Mouse (Mus musculus) brain, adult 2 months (tissue): ENCODE measurements around the gene Rsad1.

Experiments used
- DNase-seq: peaks from one replicate; pipeline ENCODE4 v3.0.0; 2011; ENCODE audit warnings: low read depth, low spot score

The Rsad1 gene

GRCm38 (mm10) chr11:94548041-94548784 lies 842 bp downstream of the Rsad1 start:
- peak; percentile 76 for DNase-seq

- DNase-seq: no peak
Measured at GRCm38 (mm10) chr11:94547271-94547670, 1.8 kb downstream of the Rsad1 start.

GRCm38 (mm10) chr11:94546381-94546780 lies 2.7 kb downstream of the Rsad1 start:
- DNase-seq: no peak

GRCm38 (mm10) chr11:94544422-94544821 lies 4.6 kb downstream of the Rsad1 start:
- DNase-seq: peak; percentile 46

GRCm38 (mm10) chr11:94543932-94544331 lies 5.1 kb downstream of the Rsad1 start:
- DNase-seq: peak; percentile 95

- no peak for DNase-seq
Measured at GRCm38 (mm10) chr11:94543344-94543743, 5.7 kb downstream of the Rsad1 start.

GRCm38 (mm10) chr11:94542400-94542799 lies 6.7 kb downstream of the Rsad1 start:
- DNase-seq: no peak

- no peak for DNase-seq
Measured at GRCm38 (mm10) chr11:94539761-94540160, 9.3 kb downstream of the Rsad1 start.

GRCm38 (mm10) chr11:94538733-94539292 lies 10.2 kb downstream of the Rsad1 start:
- DNase-seq: no peak

GRCm38 (mm10) chr11:94533171-94533570 lies 15.9 kb downstream of the Rsad1 start:
- DNase-seq: peak; percentile 59

- no peak for DNase-seq
Measured at GRCm38 (mm10) chr11:94528879-94529278, 20.2 kb downstream of the Rsad1 start.

- DNase-seq: no peak
Measured at GRCm38 (mm10) chr11:94526171-94526879, 22.7 kb downstream of the Rsad1 start.

GRCm38 (mm10) chr11:94521219-94521843 lies 27.7 kb downstream of the Rsad1 start, which contains the start of gene Mycbpap:
Gene Mycbpap, minus strand, starts transcription at chr11:94521742.
- DNase-seq: peak; percentile 80

GRCm38 (mm10) chr11:94513452-94513851 lies 35.6 kb downstream of the Rsad1 start:
- peak; percentile 43 for DNase-seq

GRCm38 (mm10) chr11:94508976-94509375 lies 40.1 kb downstream of the Rsad1 start:
- no peak for DNase-seq

GRCm38 (mm10) chr11:94501482-94501881 lies 47.6 kb downstream of the Rsad1 start:
- no peak for DNase-seq

- DNase-seq: no peak
Measured at GRCm38 (mm10) chr11:94500362-94500761, 48.7 kb downstream of the Rsad1 start.

GRCm38 (mm10) chr11:94499661-94500152 lies 49.3 kb downstream of the Rsad1 start, which contains the start of gene Epn3:
Gene Epn3, minus strand, starts transcription at chr11:94499974.
- peak; percentile 30 for DNase-seq

- peak; percentile 96 for DNase-seq
Measured at GRCm38 (mm10) chr11:94499035-94499434, 50.0 kb downstream of the Rsad1 start.

- DNase-seq: peak; percentile 86
Measured at GRCm38 (mm10) chr11:94498093-94498996, 50.7 kb downstream of the Rsad1 start.

- no peak for DNase-seq
Measured at GRCm38 (mm10) chr11:94495415-94495814, 53.6 kb downstream of the Rsad1 start.
